Mouse (Mus musculus): ENCODE results near the gene Tbc1d8.

- TF ChIP-seq CTCF (IDR thresholded peaks at IDR 0.05; ENCODE audit: extremely low read depth, insufficient read depth, insufficient read length, insufficient replicate concordance), result no peak
- no peak for TF ChIP-seq POLR2A (IDR thresholded peaks at IDR 0.05; ENCODE audit: low read depth, low read length)
Measured at GRCm38 (mm10) chr1:39448238-39448637, 30.3 kb downstream of the Tbc1d8 start.
